Mouse (Mus musculus) limb, embryonic 11.5 days (tissue): ENCODE measurements around the gene Lactbl1. TPM values are rescaled to one million over a fixed set of nuclear protein-coding genes. Genes with fewer than 3 reads are reported as not detected.
A peak's percentile ranks its signal among the peaks of the same experiment; 100 is the strongest.

Experiments used
- ATAC-seq: fragments of 200-750 bp; cut with Nextera tagmentation; 2 replicates; pipeline ENCODE4 v1.8.0; 2017; ENCODE audit warnings: low read depth; ENCODE audit not compliant: insufficient number of reproducible peaks, low FRiP score, low TSS enrichment
- DNase-seq: peaks from one replicate; pipeline ENCODE4 v3.0.0-alpha.2; 2015; ENCODE audit warnings: low spot score
- H3K27ac ChIP-seq: fragments of 300-500 bp; sonication (generic); replicated peaks from 2 replicates; pipeline ENCODE4 v1.5.1; 2014; ENCODE audit warnings: low read depth, mild to moderate bottlenecking, low read length
- H3K27me3 ChIP-seq: fragments of 300-500 bp; sonication (generic); 2 replicates; pipeline ENCODE4 v1.6.1; 2014; ENCODE audit warnings: mild to moderate bottlenecking, low read length, mixed read lengths; ENCODE audit not compliant: control insufficient read depth, insufficient read depth
- H3K36me3 ChIP-seq: fragments of 300-500 bp; sonication (generic); 2 replicates; pipeline ENCODE4 v1.6.1; 2014; ENCODE audit warnings: mild to moderate bottlenecking, low read length, moderate library complexity, mixed read lengths; ENCODE audit not compliant: control insufficient read depth, insufficient read depth
- H3K4me1 ChIP-seq: fragments of 300-500 bp; sonication (generic); 2 replicates; pipeline ENCODE4 v1.6.1; 2014; ENCODE audit warnings: low read length, mixed read lengths; ENCODE audit not compliant: control insufficient read depth, insufficient read depth
- H3K4me2 ChIP-seq: fragments of 300-500 bp; sonication (generic); 2 replicates; pipeline ENCODE4 v1.6.1; 2014; ENCODE audit warnings: low read depth, mild to moderate bottlenecking, moderate library complexity; ENCODE audit not compliant: severe bottlenecking
- H3K4me3 ChIP-seq: fragments of 300-500 bp; sonication (generic); 2 replicates; pipeline ENCODE4 v1.5.1; 2014; ENCODE audit warnings: low read depth, low read length
- H3K9ac ChIP-seq: fragments of 300-500 bp; sonication (generic); 2 replicates; pipeline ENCODE4 v1.6.1; 2014; ENCODE audit warnings: mild to moderate bottlenecking, low read length
- H3K9me3 ChIP-seq: fragments of 300-500 bp; sonication (generic); 2 replicates; pipeline ENCODE4 v1.6.1; 2016; ENCODE audit warnings: low read length; ENCODE audit not compliant: control insufficient read depth
- WGBS: fragments of 180-500 bp; shearing (Covaris S2); extraction: QIAGEN DNeasy Blood & Tissue Kit; methylation state at CpG from one replicate; pipeline ENCODE4 v1.1.7; 2014; 5-methylcytosine and 5-hydroxymethylcytosine counted together
- polyA plus RNA-seq: library from polyadenylated mRNA; unstranded; fragments of >200 nt; fragmentation: Nextera tagmentation; extraction: Ambion mirVana; gene quantifications from 2 replicates; pipeline ENCODE4 v1.2.1, GENCODE M21; 2014

Lactbl1 gene
- polyA plus RNA-seq, 1 experiment from 2014 or later = not detected

GRCm38 (mm10) chr4:136638230-136638750 is 15.9 kb downstream of the Lactbl1 start:
- no peaks in the 10 kb centered on the region for H3K9me3 ChIP-seq
- no peak overlapping the region for H3K27ac ChIP-seq
- H3K27me3 ChIP-seq = peaks cover 38% of the 10 kb centered on the region
- ATAC-seq = no peak
- peaks cover 10% of the 10 kb centered on the region for H3K4me1 ChIP-seq
- H3K36me3 ChIP-seq = no peaks in the 10 kb centered on the region
- no peak overlapping the region; the same call in 1 of the 2 replicates for H3K9ac ChIP-seq
- 38% methylated on average over 7 of the region's 7 CpGs for WGBS
- H3K4me3 ChIP-seq = no peak overlapping the region
- DNase-seq = peak; percentile 25
- no peak overlapping the region; the same call in 1 of the 2 replicates for H3K4me2 ChIP-seq

GRCm38 (mm10) chr4:136638890-136639289 is 16.5 kb downstream of the Lactbl1 start:
- no peak overlapping the region for H3K4me3 ChIP-seq
- WGBS = 10% methylated on average over 10 of the region's 10 CpGs
- DNase-seq = peak; percentile 27
- no peak for ATAC-seq
- H3K27ac ChIP-seq = no peak overlapping the region
- no peak overlapping the region for H3K4me2 ChIP-seq
- H3K9ac ChIP-seq = no peak overlapping the region
- peaks cover 10% of the 10 kb centered on the region for H3K4me1 ChIP-seq
- H3K36me3 ChIP-seq = no peaks in the 10 kb centered on the region
- peaks cover 38% of the 10 kb centered on the region for H3K27me3 ChIP-seq
- no peaks in the 10 kb centered on the region for H3K9me3 ChIP-seq

GRCm38 (mm10) chr4:136648922-136649479 is 26.6 kb downstream of the Lactbl1 start:
- Histone ChIP-seq H3K27ac (no peak overlapping the region), H3K36me3 (no peaks in the 10 kb centered on the region), H3K4me2 (no peak overlapping the region), H3K9ac (no peak overlapping the region), H3K4me1 (no peaks in the 10 kb centered on the region), H3K9me3 (no peaks in the 10 kb centered on the region), H3K27me3 (no peaks in the 10 kb centered on the region), H3K4me3 (no peak overlapping the region)
- WGBS = 18% methylated on average over 11 of the region's 11 CpGs
- DNase-seq (peak; percentile 92), ATAC-seq (no peak; the same call in 1 of the 2 replicates)

- 41% methylated on average over 13 of the region's 13 CpGs for WGBS
- Histone ChIP-seq H3K27ac (no peak overlapping the region), H3K4me2 (no peak overlapping the region), H3K9me3 (no peaks in the 10 kb centered on the region), H3K4me3 (no peak overlapping the region), H3K9ac (no peak overlapping the region), H3K4me1 (no peaks in the 10 kb centered on the region), H3K36me3 (no peaks in the 10 kb centered on the region), H3K27me3 (no peaks in the 10 kb centered on the region)
- DNase-seq = peak; percentile 24
- no peak; the same call in 1 of the 2 replicates for ATAC-seq
Observed at GRCm38 (mm10) chr4:136649480-136650196, 27.2 kb downstream of the Lactbl1 start.

DNA sequence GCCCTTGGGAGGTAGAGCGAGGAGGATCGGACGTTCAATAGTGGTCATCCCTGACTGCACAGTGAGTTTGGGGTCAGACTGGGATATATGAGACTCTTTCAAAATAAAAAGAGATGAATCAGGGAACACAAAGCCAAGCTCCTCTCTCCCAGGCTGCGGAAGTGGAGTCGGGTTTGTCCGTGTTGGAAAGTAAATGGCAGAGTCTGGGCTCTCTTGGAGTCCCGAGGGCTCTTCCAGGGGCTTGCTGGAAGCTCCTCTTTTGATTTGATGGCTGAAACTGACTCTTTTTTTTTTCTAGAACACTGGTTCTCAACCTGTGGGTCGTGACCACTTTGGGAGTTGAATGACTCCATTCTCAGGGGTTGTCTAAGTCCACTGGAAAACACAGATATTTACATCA is 27.8 kb downstream of the Lactbl1 start:
- WGBS = 87% methylated on average over 8 of the region's 8 CpGs
- Histone ChIP-seq H3K4me2 (no peak overlapping the region), H3K4me1 (no peaks in the 10 kb centered on the region), H3K4me3 (no peak overlapping the region), H3K27ac (no peak overlapping the region), H3K9ac (no peak overlapping the region), H3K27me3 (no peaks in the 10 kb centered on the region), H3K9me3 (no peaks in the 10 kb centered on the region), H3K36me3 (no peaks in the 10 kb centered on the region)
- no peak for ATAC-seq
- DNase-seq = no peak

DNA sequence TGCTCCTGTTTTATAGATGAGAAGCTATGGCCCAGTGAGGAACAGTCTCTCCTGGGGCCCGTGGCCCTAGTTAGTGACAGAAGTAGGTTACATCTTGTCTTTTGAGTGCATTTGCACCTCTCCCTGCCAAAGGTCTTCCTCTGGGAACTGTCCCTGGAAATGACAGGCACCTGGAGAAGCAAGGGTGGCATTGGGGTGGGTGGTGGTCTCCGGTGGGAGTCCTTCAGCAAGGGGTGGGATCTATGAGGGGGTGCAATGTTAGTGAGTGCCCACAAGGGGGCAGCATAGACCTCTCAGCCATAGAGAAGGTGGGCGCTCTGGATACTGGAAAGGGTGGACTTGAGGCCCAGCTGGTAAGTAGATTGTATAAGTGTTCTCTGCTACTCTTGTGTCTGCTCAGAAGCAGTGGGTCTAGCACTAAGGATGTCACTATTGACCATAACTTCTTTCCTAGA is 29.0 kb downstream of the Lactbl1 start:
- WGBS = 56% methylated on average over 3 of the region's 3 CpGs
- H3K36me3 ChIP-seq = no peaks in the 10 kb centered on the region
- no peaks in the 10 kb centered on the region for H3K9me3 ChIP-seq
- no peak overlapping the region for H3K27ac ChIP-seq
- peak; percentile 41; the same call in 1 of the 2 replicates for ATAC-seq
- DNase-seq = peak; percentile 67
- no peak overlapping the region for H3K4me2 ChIP-seq
- H3K4me1 ChIP-seq = no peaks in the 10 kb centered on the region
- H3K4me3 ChIP-seq = no peak overlapping the region
- no peaks in the 10 kb centered on the region for H3K27me3 ChIP-seq
- H3K9ac ChIP-seq = no peak overlapping the region

DNA sequence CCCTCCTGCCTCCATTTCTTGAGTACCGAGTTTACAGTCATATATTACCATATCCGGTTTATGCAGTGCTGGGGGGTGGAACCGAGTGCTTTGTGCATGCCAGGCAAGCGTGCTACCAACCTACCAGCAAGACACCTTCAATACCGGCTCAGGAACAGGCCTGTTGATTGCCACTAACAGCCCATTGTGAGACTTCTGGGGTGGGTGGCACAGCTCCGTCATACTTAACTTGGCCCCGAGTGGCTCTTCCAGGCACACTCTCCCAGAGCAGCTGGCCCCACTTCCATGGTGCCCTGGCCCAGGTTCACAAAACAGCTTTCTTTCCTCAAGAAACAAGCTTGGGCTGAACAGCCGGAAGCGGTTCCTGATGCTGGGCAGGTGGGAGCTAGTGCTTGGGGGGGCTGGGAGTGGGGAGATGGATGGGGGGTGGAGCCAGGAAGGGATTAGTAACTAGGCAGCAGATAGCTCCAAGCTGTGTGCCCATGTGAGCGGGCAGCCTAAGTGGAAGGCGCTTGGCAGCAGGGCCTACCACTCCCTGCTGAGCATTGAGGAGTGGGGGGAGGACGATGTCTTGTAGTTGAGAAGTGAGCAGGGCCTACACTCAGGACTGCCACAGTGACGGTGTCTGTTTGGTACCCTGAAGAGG is 29.6 kb downstream of the Lactbl1 start:
- no peaks in the 10 kb centered on the region for H3K4me1 ChIP-seq
- H3K27ac ChIP-seq = no peak overlapping the region
- no peaks in the 10 kb centered on the region for H3K36me3 ChIP-seq
- H3K4me3 ChIP-seq = no peak overlapping the region
- H3K9ac ChIP-seq = no peak overlapping the region
- DNase-seq = no peak
- no peak for ATAC-seq
- H3K9me3 ChIP-seq = no peaks in the 10 kb centered on the region
- WGBS = 83% methylated on average over 13 of the region's 13 CpGs
- no peak overlapping the region for H3K4me2 ChIP-seq
- H3K27me3 ChIP-seq = no peaks in the 10 kb centered on the region

DNA sequence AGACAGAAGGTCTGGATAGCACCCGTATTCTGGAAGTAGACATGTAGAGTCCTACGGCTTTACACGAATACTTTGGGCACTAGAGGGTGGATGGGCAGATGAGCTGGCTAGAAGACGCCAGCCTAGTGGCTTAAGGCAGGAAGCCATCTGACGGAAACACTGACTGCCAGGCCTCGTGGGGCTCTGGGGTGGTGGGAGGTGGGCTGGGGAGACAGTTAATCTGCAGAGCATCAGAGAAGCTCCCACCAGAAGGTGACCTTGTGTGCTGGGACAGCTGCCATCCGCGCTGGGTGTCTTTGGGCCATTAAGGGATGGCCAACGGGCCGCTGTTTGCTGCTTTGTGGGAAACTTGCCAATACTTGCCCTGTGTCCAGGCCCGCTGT is 30.1 kb downstream of the Lactbl1 start:
- no peaks in the 10 kb centered on the region for H3K9me3 ChIP-seq
- H3K9ac ChIP-seq = no peak overlapping the region
- no peak for ATAC-seq
- H3K4me1 ChIP-seq = no peaks in the 10 kb centered on the region
- DNase-seq = no peak
- no peaks in the 10 kb centered on the region for H3K36me3 ChIP-seq
- WGBS = 86% methylated on average over 11 of the region's 11 CpGs
- H3K4me3 ChIP-seq = no peak overlapping the region
- H3K27ac ChIP-seq = no peak overlapping the region
- H3K4me2 ChIP-seq = no peak overlapping the region
- no peaks in the 10 kb centered on the region for H3K27me3 ChIP-seq
